Mouse (Mus musculus) heart, embryonic 14.5 days (tissue): ENCODE data around the gene Cmya5. TPM values are rescaled to one million over a fixed set of nuclear protein-coding genes. Genes with fewer than 3 reads are reported as not detected.

Experiments
- ATAC-seq: fragments of 200-750 bp; cut with Nextera tagmentation; 2 replicates; pipeline ENCODE4 v1.8.0; 2017; ENCODE audit warnings: low read depth, moderate TSS enrichment; ENCODE audit not compliant: insufficient number of reproducible peaks, insufficient read depth, low FRiP score
- H3K27ac ChIP-seq, 2 experiments: fragments of 200-500 bp in 1 of 2; fragments of 300-500 bp in 1 of 2; sonication (generic) in 1 of 2; replicated peaks in 1 of 2; 2 replicates each; pipeline ENCODE4 v1.5.1; 2012 to 2014; ENCODE audit warnings: low read depth in 2 of 2, low read length in 2 of 2, control low read depth in 1 of 2, mild to moderate bottlenecking in 1 of 2, mixed read lengths in 1 of 2; ENCODE audit not compliant: control insufficient read depth in 1 of 2, insufficient read depth in 1 of 2
- H3K27me3 ChIP-seq: fragments of 300-500 bp; sonication (generic); 2 replicates; pipeline ENCODE4 v1.6.1; 2014; ENCODE audit warnings: mild to moderate bottlenecking, low read length, control low read depth; ENCODE audit not compliant: control insufficient read depth, insufficient read depth
- H3K36me3 ChIP-seq: fragments of 300-500 bp; sonication (generic); 2 replicates; pipeline ENCODE4 v1.6.1; 2014; ENCODE audit warnings: mild to moderate bottlenecking, control low read depth, low read length, mixed read lengths; ENCODE audit not compliant: control insufficient read depth, insufficient read depth
- H3K4me1 ChIP-seq, 2 experiments: fragments of 200-500 bp in 1 of 2; fragments of 300-500 bp in 1 of 2; sonication (generic) in 1 of 2; 2 replicates each; pipeline ENCODE4 v1.6.1; 2012 to 2014; ENCODE audit warnings: low read length in 2 of 2, control low read depth in 1 of 2, mixed read lengths in 1 of 2; ENCODE audit not compliant: control insufficient read depth in 2 of 2, insufficient read depth in 2 of 2
- H3K4me2 ChIP-seq: fragments of 300-500 bp; sonication (generic); 2 replicates; pipeline ENCODE4 v1.6.1; 2014; ENCODE audit warnings: mild to moderate bottlenecking, low read length
- H3K4me3 ChIP-seq, 2 experiments: fragments of 200-500 bp in 1 of 2; fragments of 300-500 bp in 1 of 2; sonication (generic) in 1 of 2; 2 replicates each; pipeline ENCODE4 v1.5.1; 2012 to 2014; ENCODE audit warnings: low read length in 2 of 2, mild to moderate bottlenecking in 2 of 2, control low read depth in 1 of 2, low read depth in 1 of 2, moderate library complexity in 1 of 2; ENCODE audit not compliant: control insufficient read depth in 1 of 2, insufficient read depth in 1 of 2
- H3K9ac ChIP-seq: fragments of 300-500 bp; sonication (generic); 2 replicates; pipeline ENCODE4 v1.6.1; 2014; ENCODE audit warnings: mild to moderate bottlenecking, low read length
- H3K9me3 ChIP-seq: fragments of 300-500 bp; sonication (generic); 2 replicates; pipeline ENCODE4 v1.6.1; 2016; ENCODE audit warnings: low read length, control low read depth; ENCODE audit not compliant: control insufficient read depth
- WGBS: fragments of 180-500 bp; shearing (Covaris S2); extraction: QIAGEN DNeasy Blood & Tissue Kit; methylation state at CpG from one replicate; pipeline ENCODE4 v1.1.7; 2014; 5-methylcytosine and 5-hydroxymethylcytosine counted together
- polyA plus RNA-seq: library from polyadenylated mRNA; unstranded; fragments of >200 nt; fragmentation: Nextera tagmentation; extraction: Ambion mirVana; gene quantifications from 2 replicates; pipeline ENCODE4 v1.2.1, GENCODE M21; 2014

Gene Cmya5
- polyA plus RNA-seq, 1 experiment from 2014 or later = 11.3 TPM

DNA sequence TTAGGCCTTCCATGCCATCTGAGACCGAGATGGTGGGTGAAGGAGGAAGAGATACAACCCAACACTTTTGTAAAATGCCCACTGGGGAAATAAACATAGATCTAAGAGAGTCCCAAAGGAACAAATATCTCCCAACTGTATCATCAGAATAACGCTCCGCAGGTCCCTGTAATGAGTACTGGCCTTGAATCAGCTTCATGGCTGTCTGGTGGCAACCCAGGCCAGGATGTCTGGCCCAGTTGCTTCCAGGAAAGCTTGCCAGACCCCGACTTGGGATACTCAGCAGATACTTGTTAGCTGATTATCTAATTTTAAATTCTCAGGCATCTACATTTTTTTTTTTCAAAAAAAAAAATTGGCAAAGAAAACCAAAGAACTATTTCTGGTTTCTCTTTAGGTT, 138.2 kb downstream of the Cmya5 start:
- 81% methylated on average over 4 of the region's 4 CpGs for WGBS
- Histone ChIP-seq H3K4me2 (no peak overlapping the region), H3K36me3 (no peaks in the 10 kb centered on the region), H3K4me1 (peaks cover 2% of the 10 kb centered on the region in 2 experiments; a peak in 3 of 4 replicates), H3K27ac (no peak overlapping the region), H3K9me3 (no peaks in the 10 kb centered on the region), H3K9ac (no peak overlapping the region), H3K27me3 (no peaks in the 10 kb centered on the region), H3K4me3 (no peak overlapping the region)
- ATAC-seq = no peak

DNA sequence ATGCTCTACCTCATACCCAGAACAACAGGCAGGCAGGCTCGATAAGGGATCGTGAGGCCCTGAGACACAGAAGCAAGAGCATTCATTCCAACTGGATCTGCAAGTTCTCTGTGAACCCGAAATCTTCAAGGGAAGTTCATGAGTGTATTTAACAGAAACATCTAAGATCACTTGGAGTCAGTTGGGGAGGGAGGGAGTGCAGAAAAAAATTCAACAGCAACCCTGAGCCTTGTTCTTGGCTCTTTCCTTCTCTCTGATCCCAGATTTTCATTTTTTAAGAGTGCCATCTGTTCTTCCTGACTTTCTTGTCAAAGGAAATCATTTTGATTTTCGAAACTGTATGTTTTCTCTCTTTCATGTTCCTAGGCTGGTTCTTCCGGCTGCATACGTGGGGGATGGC, 140.5 kb downstream of the Cmya5 start:
- Histone ChIP-seq H3K4me3 (no peak overlapping the region), H3K9ac (no peak overlapping the region), H3K27me3 (no peaks in the 10 kb centered on the region), H3K4me1 (peaks cover 11 to 13% of the 10 kb centered on the region in 2 experiments), H3K36me3 (no peaks in the 10 kb centered on the region), H3K9me3 (no peaks in the 10 kb centered on the region), H3K27ac (no peak overlapping the region), H3K4me2 (no peak overlapping the region)
- ATAC-seq = no peak
- WGBS = 74% methylated on average over 6 of the region's 6 CpGs

DNA sequence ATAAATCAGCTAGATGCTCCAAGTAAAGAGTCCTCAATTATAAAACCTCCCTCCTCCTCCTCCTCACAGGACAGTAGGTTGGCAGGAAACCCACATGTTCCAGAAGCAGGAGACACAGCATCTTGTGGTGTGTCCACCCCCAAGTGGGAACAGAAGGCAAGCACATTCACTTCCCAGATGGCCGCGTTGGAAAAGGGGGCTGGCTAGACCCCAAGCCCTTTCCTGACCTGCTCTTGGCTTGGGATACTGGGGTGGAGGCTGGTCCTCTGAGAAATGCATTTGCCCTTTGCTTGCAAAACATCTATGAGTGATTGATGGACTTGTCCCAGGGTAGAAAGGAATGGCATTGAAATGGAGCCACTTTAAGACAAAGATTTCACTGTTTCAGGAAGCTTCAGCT, 142.1 kb downstream of the Cmya5 start:
- no peaks in the 10 kb centered on the region for H3K27me3 ChIP-seq
- H3K36me3 ChIP-seq = no peaks in the 10 kb centered on the region
- H3K4me3 ChIP-seq = no peak overlapping the region
- no peak overlapping the region for H3K9ac ChIP-seq
- H3K27ac ChIP-seq = no peak overlapping the region
- ATAC-seq = no peak
- no peaks in the 10 kb centered on the region for H3K9me3 ChIP-seq
- H3K4me2 ChIP-seq = no peak overlapping the region
- 75% methylated on average over 2 of the region's 2 CpGs for WGBS
- peaks cover 11 to 13% of the 10 kb centered on the region in 2 experiments for H3K4me1 ChIP-seq

DNA sequence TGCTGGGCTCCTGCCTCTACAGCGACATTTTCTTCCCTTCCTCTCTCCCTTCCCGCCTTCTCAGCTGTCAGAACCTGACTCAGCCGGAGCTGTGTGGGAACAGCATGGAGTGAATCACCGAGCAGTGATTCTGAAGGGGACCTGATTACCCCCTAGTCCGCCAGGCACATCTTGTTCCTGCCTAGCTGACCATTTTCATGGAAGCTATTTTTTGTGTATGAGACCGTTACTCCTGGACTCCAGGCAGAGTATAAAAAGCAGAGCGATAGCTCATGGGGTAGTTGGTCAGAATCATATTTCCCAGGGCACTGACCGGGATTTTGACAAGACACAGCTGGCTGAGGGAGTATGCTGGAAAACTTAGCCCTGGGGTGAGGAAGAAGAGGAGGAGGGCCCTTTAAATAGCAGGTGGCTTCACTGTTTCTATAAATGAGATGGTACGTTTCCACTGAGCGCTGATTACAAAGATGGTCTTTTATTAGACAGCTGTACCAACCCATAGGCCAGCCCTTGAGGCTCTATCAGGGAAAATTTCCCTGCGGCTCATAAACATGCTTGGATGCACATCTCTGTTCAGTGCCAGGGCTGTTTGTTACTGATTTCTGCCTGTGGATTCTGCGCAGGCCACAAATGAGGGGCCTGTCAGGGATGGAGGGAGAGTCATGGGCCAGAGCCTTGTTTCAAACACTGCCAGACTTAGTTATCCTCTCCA, 143.7 kb downstream of the Cmya5 start:
- H3K9me3 ChIP-seq = no peaks in the 10 kb centered on the region
- no peaks in the 10 kb centered on the region for H3K36me3 ChIP-seq
- no peak overlapping the region for H3K9ac ChIP-seq
- peak overlapping the region; percentile 16; the same call in 1 of the 2 replicates for H3K4me2 ChIP-seq
- WGBS = 44% methylated on average over 12 of the region's 12 CpGs
- no peak overlapping the region for H3K4me3 ChIP-seq
- H3K27me3 ChIP-seq = no peaks in the 10 kb centered on the region
- H3K4me1 ChIP-seq = peaks cover 11 to 13% of the 10 kb centered on the region in 2 experiments
- peak overlapping the region; percentile 27 to 44; a peak in 2 of 4 replicates for H3K27ac ChIP-seq
- ATAC-seq = no peak

- ATAC-seq = no peak
- Histone ChIP-seq H3K27ac (no peak overlapping the region), H3K9ac (no peak overlapping the region), H3K36me3 (no peaks in the 10 kb centered on the region), H3K9me3 (no peaks in the 10 kb centered on the region), H3K4me3 (no peak overlapping the region), H3K27me3 (no peaks in the 10 kb centered on the region), H3K4me2 (no peak overlapping the region), H3K4me1 (peaks cover 11 to 13% of the 10 kb centered on the region in 2 experiments)
- WGBS = 71% methylated on average over 9 of the region's 9 CpGs
Observed at GRCm38 (mm10) chr13:92999860-93000259, 144.7 kb downstream of the Cmya5 start.

GRCm38 (mm10) chr13:92994743-92995142, 149.8 kb downstream of the Cmya5 start:
- Histone ChIP-seq H3K4me2 (no peak overlapping the region), H3K4me1 (no peaks in the 10 kb centered on the region), H3K27me3 (no peaks in the 10 kb centered on the region), H3K36me3 (no peaks in the 10 kb centered on the region), H3K4me3 (no peak overlapping the region), H3K27ac (no peak overlapping the region), H3K9ac (no peak overlapping the region), H3K9me3 (no peaks in the 10 kb centered on the region)
- ATAC-seq = no peak

- Histone ChIP-seq H3K4me3 (no peak overlapping the region), H3K9me3 (no peaks in the 10 kb centered on the region), H3K4me1 (no peaks in the 10 kb centered on the region), H3K27me3 (no peaks in the 10 kb centered on the region), H3K4me2 (no peak overlapping the region), H3K9ac (no peak overlapping the region), H3K27ac (no peak overlapping the region), H3K36me3 (no peaks in the 10 kb centered on the region)
- WGBS = 86% methylated on average over 5 of the region's 5 CpGs
- ATAC-seq = no peak
Observed at GRCm38 (mm10) chr13:92992823-92993222, 151.7 kb downstream of the Cmya5 start.
